Mouse (Mus musculus) heart, embryonic 14.5 days (tissue): ENCODE results near the gene Ptprd. TPM values are rescaled to one million over a fixed set of nuclear protein-coding genes. Genes with fewer than 3 reads are reported as not detected.

ENCODE experiments used
- ATAC-seq: fragments of 200-750 bp; cut with Nextera tagmentation; 2 replicates; pipeline ENCODE4 v1.8.0; 2017; ENCODE audit warnings: low read depth, moderate TSS enrichment; ENCODE audit not compliant: insufficient number of reproducible peaks, insufficient read depth, low FRiP score
- H3K27ac ChIP-seq, 2 experiments: fragments of 200-500 bp in 1 of 2; fragments of 300-500 bp in 1 of 2; sonication (generic) in 1 of 2; replicated peaks in 1 of 2; 2 replicates each; pipeline ENCODE4 v1.5.1; 2012 to 2014; ENCODE audit warnings: low read depth in 2 of 2, low read length in 2 of 2, control low read depth in 1 of 2, mild to moderate bottlenecking in 1 of 2, mixed read lengths in 1 of 2; ENCODE audit not compliant: control insufficient read depth in 1 of 2, insufficient read depth in 1 of 2
- H3K27me3 ChIP-seq: fragments of 300-500 bp; sonication (generic); 2 replicates; pipeline ENCODE4 v1.6.1; 2014; ENCODE audit warnings: mild to moderate bottlenecking, low read length, control low read depth; ENCODE audit not compliant: control insufficient read depth, insufficient read depth
- H3K36me3 ChIP-seq: fragments of 300-500 bp; sonication (generic); 2 replicates; pipeline ENCODE4 v1.6.1; 2014; ENCODE audit warnings: mild to moderate bottlenecking, control low read depth, low read length, mixed read lengths; ENCODE audit not compliant: control insufficient read depth, insufficient read depth
- H3K4me1 ChIP-seq, 2 experiments: fragments of 200-500 bp in 1 of 2; fragments of 300-500 bp in 1 of 2; sonication (generic) in 1 of 2; 2 replicates each; pipeline ENCODE4 v1.6.1; 2012 to 2014; ENCODE audit warnings: low read length in 2 of 2, control low read depth in 1 of 2, mixed read lengths in 1 of 2; ENCODE audit not compliant: control insufficient read depth in 2 of 2, insufficient read depth in 2 of 2
- H3K4me2 ChIP-seq: fragments of 300-500 bp; sonication (generic); 2 replicates; pipeline ENCODE4 v1.6.1; 2014; ENCODE audit warnings: mild to moderate bottlenecking, low read length
- H3K4me3 ChIP-seq, 2 experiments: fragments of 200-500 bp in 1 of 2; fragments of 300-500 bp in 1 of 2; sonication (generic) in 1 of 2; 2 replicates each; pipeline ENCODE4 v1.5.1; 2012 to 2014; ENCODE audit warnings: low read length in 2 of 2, mild to moderate bottlenecking in 2 of 2, control low read depth in 1 of 2, low read depth in 1 of 2, moderate library complexity in 1 of 2; ENCODE audit not compliant: control insufficient read depth in 1 of 2, insufficient read depth in 1 of 2
- H3K9ac ChIP-seq: fragments of 300-500 bp; sonication (generic); 2 replicates; pipeline ENCODE4 v1.6.1; 2014; ENCODE audit warnings: mild to moderate bottlenecking, low read length
- H3K9me3 ChIP-seq: fragments of 300-500 bp; sonication (generic); 2 replicates; pipeline ENCODE4 v1.6.1; 2016; ENCODE audit warnings: low read length, control low read depth; ENCODE audit not compliant: control insufficient read depth
- WGBS: fragments of 180-500 bp; shearing (Covaris S2); extraction: QIAGEN DNeasy Blood & Tissue Kit; methylation state at CpG from one replicate; pipeline ENCODE4 v1.1.7; 2014; 5-methylcytosine and 5-hydroxymethylcytosine counted together
- microRNA-seq: library from miRNA; unstranded; fragments of <30 nt; microRNA quantifications from one replicate; pipeline ENCODE4, GENCODE M21; 2016
- polyA plus RNA-seq: library from polyadenylated mRNA; unstranded; fragments of >200 nt; fragmentation: Nextera tagmentation; extraction: Ambion mirVana; gene quantifications from 2 replicates; pipeline ENCODE4 v1.2.1, GENCODE M21; 2014

Ptprd gene
- polyA plus RNA-seq, 1 experiment from 2014 or later = 21.8 TPM

GRCm38 (mm10) chr4:75894871-75895270 is 2316.9 kb downstream of the Ptprd start:
- Histone ChIP-seq H3K9me3 (no peaks in the 10 kb centered on the region), H3K36me3 (no peaks in the 10 kb centered on the region), H3K27me3 (no peaks in the 10 kb centered on the region), H3K4me3 (no peak overlapping the region), H3K27ac (no peak overlapping the region), H3K4me2 (no peak overlapping the region), H3K4me1 (no peaks in the 10 kb centered on the region), H3K9ac (no peak overlapping the region)
- no peak for ATAC-seq
- 71% methylated on average over 4 of the region's 4 CpGs for WGBS

Small RNA genes within 50 kb of the gene (microRNA-seq; reads per million reads assigned to microRNA genes)
- gene Gm23159 = not detected
